Mouse (Mus musculus): Measurements from ENCODE around the gene Myo18a.

DNA sequence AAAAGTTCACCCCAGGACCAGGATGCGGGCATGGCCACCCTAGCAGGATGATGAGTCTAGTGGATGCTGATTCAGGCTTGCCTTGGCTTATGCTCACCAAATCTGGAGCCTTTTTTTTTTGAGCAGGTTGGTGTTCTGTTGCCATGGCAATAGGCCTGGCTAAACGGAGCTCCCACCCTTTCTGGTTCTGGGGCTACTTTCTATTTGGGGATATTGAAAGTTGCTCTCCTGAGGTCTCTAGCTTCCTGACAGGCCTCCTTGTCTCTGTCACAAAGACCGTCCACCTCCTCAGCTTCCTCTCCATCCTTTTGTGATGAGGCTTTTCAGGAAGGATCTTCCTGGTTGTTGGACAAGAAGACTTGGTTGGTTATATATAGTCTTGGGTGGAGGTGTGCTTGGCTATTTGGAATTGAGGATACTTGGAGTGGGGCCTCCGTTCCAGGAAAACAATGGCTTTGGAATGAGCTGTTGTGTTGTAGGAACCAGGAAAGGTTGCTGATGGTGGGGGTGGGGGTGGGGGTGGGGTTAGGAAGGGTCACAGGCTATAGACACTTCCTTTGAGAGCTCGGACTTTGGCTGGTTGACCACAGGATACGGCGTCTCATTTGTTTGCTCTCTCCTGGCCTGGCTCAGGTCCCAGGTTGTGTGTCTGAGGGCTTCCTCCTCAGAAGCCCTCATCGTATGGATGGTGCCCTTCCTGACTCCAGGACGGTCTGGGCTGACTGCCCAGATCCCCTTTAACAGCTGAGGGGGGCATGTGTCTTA is 1.8 kb downstream of the Myo18a start:
- TF ChIP-seq POLR2A (IDR thresholded peaks at IDR 0.05; ENCODE audit: borderline replicate concordance, extremely low read depth, low read depth, low read length) (no peak), CTCF (IDR thresholded peaks at IDR 0.05; ENCODE audit: insufficient read depth, low read length) (no peak)

All from lung, adult 2 months (tissue).